Mouse (Mus musculus) midbrain, embryonic 12.5 days (tissue): Measurements from ENCODE around the gene Exog. TPM values are rescaled to one million over a fixed set of nuclear protein-coding genes. Genes with fewer than 3 reads are reported as not detected.

ENCODE experiments used
- ATAC-seq: fragments of 200-750 bp; cut with Nextera tagmentation; 2 replicates; pipeline ENCODE4 v1.8.0; 2017; ENCODE audit warnings: low read depth, moderate TSS enrichment, moderate library complexity; ENCODE audit not compliant: low FRiP score
- H3K27ac ChIP-seq: fragments of 300-500 bp; sonication (generic); replicated peaks from 2 replicates; pipeline ENCODE4 v1.5.1; 2016; ENCODE audit warnings: mild to moderate bottlenecking
- H3K27me3 ChIP-seq: fragments of 300-500 bp; sonication (generic); 2 replicates; pipeline ENCODE4 v1.6.1; 2016; ENCODE audit warnings: mild to moderate bottlenecking
- H3K36me3 ChIP-seq: fragments of 300-500 bp; sonication (generic); 2 replicates; pipeline ENCODE4 v1.6.1; 2016
- H3K4me1 ChIP-seq: fragments of 300-500 bp; sonication (generic); 2 replicates; pipeline ENCODE4 v1.6.1; 2016
- H3K4me2 ChIP-seq: fragments of 300-500 bp; sonication (generic); replicated peaks from 2 replicates; pipeline ENCODE4 v1.6.1; 2016; ENCODE audit warnings: mild to moderate bottlenecking, moderate library complexity
- H3K4me3 ChIP-seq: fragments of 300-500 bp; sonication (generic); 2 replicates; pipeline ENCODE4 v1.5.1; 2016; ENCODE audit warnings: mild to moderate bottlenecking
- H3K9ac ChIP-seq: fragments of 300-500 bp; sonication (generic); replicated peaks from 2 replicates; pipeline ENCODE4 v1.6.1; 2016; ENCODE audit warnings: mild to moderate bottlenecking, moderate library complexity
- H3K9me3 ChIP-seq: fragments of 300-500 bp; sonication (generic); 2 replicates; pipeline ENCODE4 v1.6.1; 2016; ENCODE audit warnings: mild to moderate bottlenecking
- WGBS: fragments of 180-500 bp; shearing (Covaris S2); methylation state at CpG from one replicate; pipeline ENCODE4 v1.1.7; 2016; 5-methylcytosine and 5-hydroxymethylcytosine counted together
- polyA plus RNA-seq: library from polyadenylated mRNA; unstranded; fragments of >200 nt; fragmentation: Nextera tagmentation; extraction: Ambion mirVana; gene quantifications from 2 replicates; pipeline ENCODE4 v1.2.1, GENCODE M21; 2016

Gene Exog
- polyA plus RNA-seq, 1 experiment from 2014 or later = 45.1 TPM

- no peak for ATAC-seq
- Histone ChIP-seq H3K4me2 (no peak overlapping the region), H3K9ac (no peak overlapping the region), H3K27me3 (peaks cover 5% of the 10 kb centered on the region; the same call in 1 of the 2 replicates), H3K36me3 (peaks cover 68% of the 10 kb centered on the region), H3K4me1 (no peaks in the 10 kb centered on the region), H3K9me3 (no peaks in the 10 kb centered on the region), H3K4me3 (no peak overlapping the region), H3K27ac (no peak overlapping the region)
- WGBS = 76% methylated on average over 6 of the region's 6 CpGs
Measured at GRCm38 (mm10) chr9:119465056-119465455, 20.3 kb downstream of the Exog start.

DNA sequence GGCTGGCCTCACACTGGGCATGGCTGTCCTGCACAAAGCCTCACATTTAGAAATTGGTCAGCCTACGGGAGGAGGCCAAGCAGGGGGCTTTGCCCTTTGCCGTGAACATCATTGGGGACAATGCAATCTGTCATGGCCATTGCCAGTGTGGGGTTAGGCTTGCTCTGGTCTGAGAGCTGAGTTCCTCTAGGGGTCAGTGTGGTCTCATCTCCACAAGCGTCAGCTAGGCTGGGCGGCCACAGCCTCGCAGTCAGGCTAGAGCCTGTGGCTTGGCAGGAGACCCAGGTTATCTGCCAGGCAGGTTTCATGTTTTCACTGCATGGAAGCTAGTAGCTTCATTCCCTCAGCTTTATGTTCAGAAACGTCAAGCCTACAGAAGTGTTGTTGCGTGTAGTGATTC lies 20.9 kb downstream of the Exog start:
- H3K9me3 ChIP-seq = no peaks in the 10 kb centered on the region
- peaks cover 3% of the 10 kb centered on the region; the same call in 1 of the 2 replicates for H3K27me3 ChIP-seq
- no peaks in the 10 kb centered on the region for H3K4me1 ChIP-seq
- peaks cover 69% of the 10 kb centered on the region for H3K36me3 ChIP-seq
- H3K27ac ChIP-seq = no peak overlapping the region
- 67% methylated on average over 7 of the region's 7 CpGs for WGBS
- no peak overlapping the region for H3K9ac ChIP-seq
- peak; percentile 38; the same call in 1 of the 2 replicates for ATAC-seq
- no peak overlapping the region for H3K4me3 ChIP-seq
- no peak overlapping the region for H3K4me2 ChIP-seq

DNA sequence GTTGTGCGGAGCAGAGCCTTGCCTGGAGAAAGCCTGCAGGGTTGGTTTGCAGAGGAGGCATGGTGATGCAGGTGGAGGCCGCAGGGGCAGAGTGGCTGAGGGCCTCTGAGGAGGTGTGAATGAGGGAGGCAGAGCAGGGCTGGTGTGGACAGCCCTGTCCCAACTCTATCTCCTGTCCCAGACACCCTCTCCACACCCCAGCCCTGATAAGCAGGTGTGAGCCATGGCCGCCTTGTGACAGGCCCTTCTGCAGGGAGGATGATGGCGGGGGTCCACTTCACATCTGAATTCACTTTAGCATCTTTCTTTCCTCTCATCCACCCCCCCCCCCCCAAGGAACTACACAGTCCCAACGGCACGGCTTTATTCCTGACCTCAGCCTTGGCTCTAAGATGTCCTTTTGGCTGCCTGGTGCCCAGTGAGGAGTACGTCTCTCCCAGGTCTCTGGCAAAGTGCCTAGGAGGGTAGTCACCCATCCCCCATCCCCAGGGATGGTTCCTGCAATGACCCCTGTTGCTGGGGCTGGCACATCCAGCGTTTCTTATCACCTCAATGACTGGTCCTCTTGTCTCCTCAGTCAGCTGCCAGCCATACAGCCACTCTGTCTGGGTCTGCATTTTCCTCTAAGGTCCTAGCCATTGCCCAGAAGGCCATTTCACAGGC lies 25.1 kb downstream of the Exog start:
- Histone ChIP-seq H3K9me3 (no peaks in the 10 kb centered on the region), H3K9ac (no peak overlapping the region), H3K4me3 (no peak overlapping the region), H3K4me1 (0 out of 2 replicates have a peak, but pooled peaks cover 4% of the 10 kb centered on the region), H3K4me2 (no peak overlapping the region), H3K27me3 (no peaks in the 10 kb centered on the region; the same call in 1 of the 2 replicates), H3K36me3 (peaks cover 34% of the 10 kb centered on the region), H3K27ac (no peak overlapping the region)
- ATAC-seq = no peak
- WGBS = 88% methylated on average over 8 of the region's 8 CpGs

GRCm38 (mm10) chr9:119472412-119472918 lies 27.7 kb downstream of the Exog start:
- no peak overlapping the region for H3K4me3 ChIP-seq
- no peak for ATAC-seq
- no peak overlapping the region for H3K4me2 ChIP-seq
- no peaks in the 10 kb centered on the region for H3K9me3 ChIP-seq
- 0 out of 2 replicates have a peak, but pooled peaks cover 4% of the 10 kb centered on the region for H3K4me1 ChIP-seq
- H3K36me3 ChIP-seq = 0 out of 2 replicates have a peak, but pooled peaks cover 12% of the 10 kb centered on the region
- peaks cover 12% of the 10 kb centered on the region for H3K27me3 ChIP-seq
- H3K9ac ChIP-seq = no peak overlapping the region
- WGBS = 82% methylated on average over 11 of the region's 11 CpGs
- no peak overlapping the region for H3K27ac ChIP-seq

GRCm38 (mm10) chr9:119473011-119473410 lies 28.3 kb downstream of the Exog start:
- Histone ChIP-seq H3K27me3 (peaks cover 18% of the 10 kb centered on the region), H3K4me1 (0 out of 2 replicates have a peak, but pooled peaks cover 4% of the 10 kb centered on the region), H3K4me2 (no peak overlapping the region), H3K4me3 (no peak overlapping the region), H3K27ac (no peak overlapping the region), H3K9me3 (no peaks in the 10 kb centered on the region), H3K36me3 (0 out of 2 replicates have a peak, but pooled peaks cover 9% of the 10 kb centered on the region), H3K9ac (no peak overlapping the region)
- ATAC-seq = no peak
- WGBS = 74% methylated on average over 1 of the region's 1 CpGs

GRCm38 (mm10) chr9:119473608-119474164 lies 28.9 kb downstream of the Exog start:
- H3K9ac ChIP-seq = no peak overlapping the region
- peaks cover 24% of the 10 kb centered on the region for H3K27me3 ChIP-seq

GRCm38 (mm10) chr9:119474717-119475611 lies 30.2 kb downstream of the Exog start:
- Histone ChIP-seq H3K9ac (no peak overlapping the region), H3K4me3 (no peak overlapping the region), H3K36me3 (0 out of 2 replicates have a peak, but pooled peaks cover 3% of the 10 kb centered on the region), H3K4me1 (0 out of 2 replicates have a peak, but pooled peaks cover 4% of the 10 kb centered on the region), H3K27me3 (peaks cover 30% of the 10 kb centered on the region), H3K27ac (no peak overlapping the region), H3K9me3 (no peaks in the 10 kb centered on the region), H3K4me2 (no peak overlapping the region)
- WGBS = 68% methylated on average over 15 of the region's 15 CpGs
- ATAC-seq = no peak

More at GRCm38 (mm10) chr9:119473608-119474164, 28.9 kb downstream of the Exog start:
- no peak overlapping the region for H3K4me2 ChIP-seq
- H3K4me3 ChIP-seq = no peak overlapping the region
- WGBS = 89% methylated on average over 9 of the region's 9 CpGs
- H3K27ac ChIP-seq = no peak overlapping the region
- 0 out of 2 replicates have a peak, but pooled peaks cover 4% of the 10 kb centered on the region for H3K36me3 ChIP-seq
- 0 out of 2 replicates have a peak, but pooled peaks cover 4% of the 10 kb centered on the region for H3K4me1 ChIP-seq
- no peaks in the 10 kb centered on the region for H3K9me3 ChIP-seq
- ATAC-seq = no peak

- WGBS = 66% methylated on average over 6 of the region's 6 CpGs
- Histone ChIP-seq H3K9ac (no peak overlapping the region), H3K36me3 (no peaks in the 10 kb centered on the region), H3K4me1 (0 out of 2 replicates have a peak, but pooled peaks cover 4% of the 10 kb centered on the region), H3K27ac (no peak overlapping the region), H3K27me3 (peaks cover 30% of the 10 kb centered on the region), H3K4me2 (no peak overlapping the region), H3K4me3 (no peak overlapping the region), H3K9me3 (no peaks in the 10 kb centered on the region)
- ATAC-seq = no peak
Measured at GRCm38 (mm10) chr9:119477754-119478153, 33.0 kb downstream of the Exog start.

GRCm38 (mm10) chr9:119478345-119478744 lies 33.6 kb downstream of the Exog start:
- peaks cover 30% of the 10 kb centered on the region for H3K27me3 ChIP-seq
- H3K9me3 ChIP-seq = no peaks in the 10 kb centered on the region
- ATAC-seq = no peak
- H3K4me1 ChIP-seq = 0 out of 2 replicates have a peak, but pooled peaks cover 4% of the 10 kb centered on the region
- H3K27ac ChIP-seq = no peak overlapping the region
- no peaks in the 10 kb centered on the region for H3K36me3 ChIP-seq
- 89% methylated on average over 11 of the region's 11 CpGs for WGBS
- no peak overlapping the region for H3K9ac ChIP-seq
- no peak overlapping the region for H3K4me3 ChIP-seq
- H3K4me2 ChIP-seq = no peak overlapping the region

DNA sequence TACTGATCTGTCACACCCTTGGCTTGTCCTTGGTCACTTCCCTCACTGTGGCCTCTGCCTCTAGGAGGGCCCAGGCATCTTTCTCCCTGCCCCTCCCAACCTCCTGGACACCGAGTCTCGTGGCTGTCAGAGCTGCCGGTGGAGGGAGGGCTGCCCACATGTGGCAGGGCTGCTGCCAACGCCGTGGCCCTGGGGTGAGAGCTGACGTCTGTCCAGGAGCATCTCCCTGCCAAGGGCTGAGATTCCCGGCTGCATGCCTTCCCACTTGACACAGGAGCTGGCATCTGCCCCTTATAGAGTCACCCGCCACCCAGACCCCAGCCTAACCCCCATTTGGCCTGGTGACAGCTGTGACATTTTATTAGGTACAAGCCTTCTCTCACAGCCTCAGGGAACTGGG lies 34.6 kb downstream of the Exog start:
- Histone ChIP-seq H3K27me3 (peaks cover 30% of the 10 kb centered on the region), H3K9me3 (no peaks in the 10 kb centered on the region), H3K9ac (no peak overlapping the region), H3K4me1 (peaks cover 9% of the 10 kb centered on the region; the same call in 1 of the 2 replicates), H3K4me3 (no peak overlapping the region), H3K36me3 (no peaks in the 10 kb centered on the region), H3K4me2 (no peak overlapping the region), H3K27ac (no peak overlapping the region)
- 76% methylated on average over 8 of the region's 8 CpGs for WGBS
- no peak for ATAC-seq

- peaks cover 19% of the 10 kb centered on the region for H3K27me3 ChIP-seq
- H3K27ac ChIP-seq = no peak overlapping the region
- no peak overlapping the region for H3K4me2 ChIP-seq
- no peak for ATAC-seq
- H3K36me3 ChIP-seq = no peaks in the 10 kb centered on the region
- H3K4me1 ChIP-seq = peaks cover 6% of the 10 kb centered on the region; the same call in 1 of the 2 replicates
- no peak overlapping the region for H3K4me3 ChIP-seq
- no peak overlapping the region for H3K9ac ChIP-seq
- no peaks in the 10 kb centered on the region for H3K9me3 ChIP-seq
- WGBS = 91% methylated on average over 4 of the region's 4 CpGs
Measured at GRCm38 (mm10) chr9:119481612-119482011, 36.9 kb downstream of the Exog start.
